Mouse (Mus musculus): ENCODE results near the gene Slc12a3. TPM values are rescaled to one million over a fixed set of nuclear protein-coding genes. Genes with fewer than 3 reads are reported as not detected.

Gene Slc12a3
- polyA plus RNA-seq, 1 experiment from 2014 or later: not detected

DNA sequence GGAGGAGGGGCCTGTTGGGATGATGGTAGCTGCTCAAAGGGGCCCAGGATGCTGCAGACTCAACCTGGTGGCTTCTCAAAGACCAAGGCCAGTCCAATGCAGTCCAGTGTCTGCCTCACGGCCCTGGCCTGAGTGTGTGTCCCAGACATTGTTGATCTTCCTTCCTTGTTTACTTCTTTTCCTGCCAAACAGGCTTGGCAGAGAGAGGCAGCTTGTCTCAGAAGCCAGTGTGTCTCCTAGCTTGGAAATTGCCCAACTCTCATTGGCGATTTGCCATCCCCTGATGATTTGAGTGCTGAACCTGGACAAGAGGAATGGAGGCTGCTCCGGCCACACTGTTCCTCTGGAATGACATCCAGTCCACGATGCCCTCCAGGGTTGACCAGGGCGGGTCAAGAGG lies 29.5 kb downstream of the Slc12a3 start:
- no peaks in the 10 kb centered on the region for H3K4me1 ChIP-seq (replicated peaks; ENCODE audit: control insufficient read depth, insufficient read depth, low read length)
- no peak overlapping the region for H3K27ac ChIP-seq (ENCODE audit: low read depth, low read length)
- 82% methylated on average over 5 of the region's 5 CpGs for WGBS
- H3K9me3 ChIP-seq (ENCODE audit: control insufficient read depth, low read length): no peaks in the 10 kb centered on the region
- H3K36me3 ChIP-seq (ENCODE audit: control insufficient read depth, insufficient read depth, low read length): no peaks in the 10 kb centered on the region
- no peak overlapping the region for H3K4me2 ChIP-seq (ENCODE audit: low read depth, low read length, severe bottlenecking)
- H3K9ac ChIP-seq (ENCODE audit: low read length): no peak overlapping the region
- no peak overlapping the region for H3K4me3 ChIP-seq (ENCODE audit: low read depth, low read length)
- DNase-seq (ENCODE audit: low spot score) (no peak), ATAC-seq (replicated peaks; ENCODE audit: low FRiP score) (no peak)
- H3K27me3 ChIP-seq (ENCODE audit: control insufficient read depth, insufficient read depth, low read length): no peaks in the 10 kb centered on the region

DNA sequence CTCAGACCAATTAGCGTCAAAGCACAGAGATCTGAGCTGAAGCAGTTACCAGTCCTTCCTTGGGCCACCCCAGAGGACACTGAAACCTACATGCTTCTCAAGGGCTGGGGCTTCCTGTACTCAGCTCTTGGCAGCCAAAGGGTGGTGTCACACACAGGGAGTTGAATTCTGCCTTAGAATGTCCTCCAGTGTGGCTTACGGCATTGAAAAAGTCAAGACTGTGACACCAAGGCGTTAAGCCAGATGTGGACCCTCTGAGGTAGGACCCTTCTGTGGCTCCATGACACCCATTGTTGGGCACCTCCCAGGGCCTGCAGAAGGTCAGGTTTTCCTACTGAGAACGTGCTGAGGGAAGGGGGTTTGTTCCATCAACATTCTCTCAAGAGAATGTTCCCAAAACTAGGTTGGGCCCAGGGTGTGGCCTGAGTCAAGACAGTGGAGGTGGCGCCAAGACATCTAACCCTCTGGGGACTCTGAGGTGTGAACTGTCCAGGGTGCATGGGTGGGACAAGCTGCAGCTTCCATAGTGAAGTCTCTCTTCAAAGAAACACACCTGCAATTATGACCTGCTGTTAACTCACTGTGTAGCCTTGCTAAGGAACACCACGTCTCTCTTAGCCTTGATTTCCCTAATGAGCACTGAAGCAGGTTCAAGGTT lies 32.9 kb downstream of the Slc12a3 start:
- H3K27me3 ChIP-seq (ENCODE audit: control insufficient read depth, insufficient read depth, low read length): no peaks in the 10 kb centered on the region
- H3K9ac ChIP-seq (ENCODE audit: low read length): no peak overlapping the region
- H3K4me1 ChIP-seq (replicated peaks; ENCODE audit: control insufficient read depth, insufficient read depth, low read length): no peaks in the 10 kb centered on the region
- no peak overlapping the region for H3K27ac ChIP-seq (ENCODE audit: low read depth, low read length)
- H3K4me2 ChIP-seq (ENCODE audit: low read depth, low read length, severe bottlenecking): no peak overlapping the region
- no peak overlapping the region for H3K4me3 ChIP-seq (ENCODE audit: low read depth, low read length)
- ATAC-seq (replicated peaks; ENCODE audit: low FRiP score) (no peak), DNase-seq (ENCODE audit: low spot score) (no peak)
- H3K36me3 ChIP-seq (ENCODE audit: control insufficient read depth, insufficient read depth, low read length): no peaks in the 10 kb centered on the region
- H3K9me3 ChIP-seq (ENCODE audit: control insufficient read depth, low read length): no peaks in the 10 kb centered on the region
- 82% methylated on average over 6 of the region's 6 CpGs for WGBS

- H3K4me3 ChIP-seq (ENCODE audit: low read depth, low read length): no peak overlapping the region
- ATAC-seq (replicated peaks; ENCODE audit: low FRiP score): no peak
- H3K4me2 ChIP-seq (ENCODE audit: low read depth, low read length, severe bottlenecking): no peak overlapping the region
- H3K9me3 ChIP-seq (ENCODE audit: control insufficient read depth, low read length): no peaks in the 10 kb centered on the region
- no peaks in the 10 kb centered on the region for H3K4me1 ChIP-seq (replicated peaks; ENCODE audit: control insufficient read depth, insufficient read depth, low read length)
- H3K36me3 ChIP-seq (ENCODE audit: control insufficient read depth, insufficient read depth, low read length): no peaks in the 10 kb centered on the region
- no peak overlapping the region for H3K27ac ChIP-seq (ENCODE audit: low read depth, low read length)
- no peak overlapping the region for H3K9ac ChIP-seq (ENCODE audit: low read length)
- WGBS: 83% methylated on average over 7 of the region's 7 CpGs
- H3K27me3 ChIP-seq (ENCODE audit: control insufficient read depth, insufficient read depth, low read length): no peaks in the 10 kb centered on the region
- DNase-seq (ENCODE audit: low spot score): no peak
Measured at GRCm38 (mm10) chr8:94362607-94363239, 33.7 kb downstream of the Slc12a3 start.

DNA sequence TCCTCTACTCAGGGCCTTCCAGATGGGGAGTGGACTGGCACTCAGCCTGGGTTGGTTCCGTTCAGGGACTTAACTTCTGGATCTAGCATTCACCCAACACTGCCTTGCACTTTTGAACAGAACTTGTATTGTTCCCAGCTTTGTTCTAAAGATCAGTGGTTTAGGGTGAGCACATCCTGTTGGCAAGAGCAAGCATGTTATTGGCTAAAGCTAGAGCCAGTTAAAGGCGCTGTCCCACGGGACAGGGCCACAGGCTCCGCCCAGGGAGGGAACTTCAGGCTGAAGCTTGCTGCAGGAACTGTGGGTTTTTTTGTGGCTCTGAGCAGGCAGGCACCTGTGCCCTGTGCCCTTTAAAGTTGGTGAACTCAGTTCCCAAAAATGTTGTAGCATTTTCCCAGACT lies 34.3 kb downstream of the Slc12a3 start:
- 53% methylated on average over 4 of the region's 4 CpGs for WGBS
- H3K27ac ChIP-seq (ENCODE audit: low read depth, low read length): no peak overlapping the region
- ATAC-seq (replicated peaks; ENCODE audit: low FRiP score) (no peak), DNase-seq (ENCODE audit: low spot score) (no peak)
- H3K4me2 ChIP-seq (ENCODE audit: low read depth, low read length, severe bottlenecking): no peak overlapping the region
- no peaks in the 10 kb centered on the region for H3K9me3 ChIP-seq (ENCODE audit: control insufficient read depth, low read length)
- H3K27me3 ChIP-seq (ENCODE audit: control insufficient read depth, insufficient read depth, low read length): no peaks in the 10 kb centered on the region
- no peak overlapping the region for H3K9ac ChIP-seq (ENCODE audit: low read length)
- no peaks in the 10 kb centered on the region for H3K4me1 ChIP-seq (replicated peaks; ENCODE audit: control insufficient read depth, insufficient read depth, low read length)
- H3K36me3 ChIP-seq (ENCODE audit: control insufficient read depth, insufficient read depth, low read length): no peaks in the 10 kb centered on the region
- no peak overlapping the region for H3K4me3 ChIP-seq (ENCODE audit: low read depth, low read length)

- Histone ChIP-seq H3K4me3 (ENCODE audit: low read depth, low read length) (no peak overlapping the region), H3K27me3 (ENCODE audit: control insufficient read depth, insufficient read depth, low read length) (no peaks in the 10 kb centered on the region), H3K36me3 (ENCODE audit: control insufficient read depth, insufficient read depth, low read length) (no peaks in the 10 kb centered on the region), H3K27ac (ENCODE audit: low read depth, low read length) (no peak overlapping the region), H3K9ac (ENCODE audit: low read length) (no peak overlapping the region), H3K9me3 (ENCODE audit: control insufficient read depth, low read length) (no peaks in the 10 kb centered on the region), H3K4me2 (ENCODE audit: low read depth, low read length, severe bottlenecking) (no peak overlapping the region), H3K4me1 (replicated peaks; ENCODE audit: control insufficient read depth, insufficient read depth, low read length) (no peaks in the 10 kb centered on the region)
- no peak for ATAC-seq (replicated peaks; ENCODE audit: low FRiP score)
- no peak for DNase-seq (ENCODE audit: low spot score)
- 93% methylated on average over 2 of the region's 2 CpGs for whole genome bisulfite sequencing
Measured at GRCm38 (mm10) chr8:94363906-94364305, 34.9 kb downstream of the Slc12a3 start.

DNA sequence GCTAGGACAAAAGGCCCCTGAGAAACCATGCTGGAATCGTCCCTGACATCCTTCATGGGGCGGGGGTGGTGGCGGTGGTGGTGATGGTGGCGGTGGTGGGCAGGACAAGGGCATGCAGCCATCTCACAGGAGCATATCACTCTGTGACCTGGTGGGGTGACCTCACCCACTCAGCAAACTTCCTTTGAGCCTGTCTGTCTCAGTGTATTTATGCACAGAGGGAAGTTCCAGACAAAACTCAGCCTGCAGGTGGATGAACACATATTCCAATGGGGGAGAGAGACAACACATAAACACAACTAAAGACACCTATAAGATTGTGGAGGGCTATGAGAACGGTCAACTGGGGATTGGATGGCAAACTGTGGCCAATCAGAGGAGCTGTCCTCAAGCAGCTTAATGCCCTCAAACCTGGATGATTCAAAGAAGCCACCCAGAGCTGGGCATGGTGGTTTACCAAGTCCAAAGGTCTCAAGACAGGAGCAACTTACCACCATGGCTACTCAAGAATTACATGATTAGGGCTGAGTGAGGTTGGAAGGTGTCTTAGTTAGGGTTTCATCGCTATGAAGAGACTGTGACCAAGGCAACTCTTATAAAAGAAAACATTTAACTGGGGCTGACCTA lies 35.8 kb downstream of the Slc12a3 start:
- H3K9ac ChIP-seq (ENCODE audit: low read length): no peak overlapping the region
- WGBS: 89% methylated on average over 6 of the region's 6 CpGs
- no peaks in the 10 kb centered on the region for H3K9me3 ChIP-seq (ENCODE audit: control insufficient read depth, low read length)
- no peaks in the 10 kb centered on the region for H3K4me1 ChIP-seq (replicated peaks; ENCODE audit: control insufficient read depth, insufficient read depth, low read length)
- H3K27me3 ChIP-seq (ENCODE audit: control insufficient read depth, insufficient read depth, low read length): no peaks in the 10 kb centered on the region
- no peak overlapping the region for H3K4me2 ChIP-seq (ENCODE audit: low read depth, low read length, severe bottlenecking)
- ATAC-seq (replicated peaks; ENCODE audit: low FRiP score) (no peak), DNase-seq (ENCODE audit: low spot score) (no peak)
- no peak overlapping the region for H3K4me3 ChIP-seq (ENCODE audit: low read depth, low read length)
- no peaks in the 10 kb centered on the region for H3K36me3 ChIP-seq (ENCODE audit: control insufficient read depth, insufficient read depth, low read length)
- no peak overlapping the region for H3K27ac ChIP-seq (ENCODE audit: low read depth, low read length)

DNA sequence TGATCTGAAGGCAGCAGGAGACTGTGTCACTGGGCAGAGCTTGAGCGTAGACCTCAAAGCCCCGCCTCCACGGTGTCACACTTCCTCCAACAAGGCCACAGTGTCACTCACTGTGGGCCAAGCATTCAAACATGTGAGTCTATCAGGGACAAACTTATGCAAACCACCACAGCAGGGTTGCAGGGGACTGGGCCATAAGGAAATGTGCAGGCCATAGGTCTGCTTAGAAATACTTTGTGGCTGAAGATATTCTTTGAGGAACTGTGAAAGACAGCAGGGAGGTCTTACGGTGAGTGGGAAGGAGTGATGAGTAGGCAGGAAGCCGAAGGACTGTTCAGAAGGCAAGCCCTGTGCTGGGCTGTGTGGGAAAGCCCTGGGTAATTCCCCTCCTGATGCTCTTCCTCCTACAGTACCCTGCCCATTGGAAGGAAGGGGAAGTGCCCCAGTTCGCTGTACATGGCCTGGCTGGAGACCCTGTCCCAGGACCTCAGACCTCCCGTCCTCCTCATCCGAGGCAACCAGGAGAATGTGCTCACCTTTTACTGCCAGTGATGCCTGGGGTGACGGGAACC lies 36.5 kb downstream of the Slc12a3 start:
- 89% methylated on average over 9 of the region's 9 CpGs for WGBS

GRCm38 (mm10) chr8:94370839-94371238 lies 41.8 kb downstream of the Slc12a3 start:
- H3K9me3 ChIP-seq (ENCODE audit: control insufficient read depth, low read length): no peaks in the 10 kb centered on the region
- ATAC-seq (replicated peaks; ENCODE audit: low FRiP score) (no peak), DNase-seq (ENCODE audit: low spot score) (no peak)
- 81% methylated on average over 5 of the region's 5 CpGs for WGBS
- H3K27ac ChIP-seq (ENCODE audit: low read depth, low read length): no peak overlapping the region
- H3K4me1 ChIP-seq (replicated peaks; ENCODE audit: control insufficient read depth, insufficient read depth, low read length): no peaks in the 10 kb centered on the region
- no peaks in the 10 kb centered on the region for H3K36me3 ChIP-seq (ENCODE audit: control insufficient read depth, insufficient read depth, low read length)
- no peak overlapping the region for H3K9ac ChIP-seq (ENCODE audit: low read length)
- no peak overlapping the region for H3K4me2 ChIP-seq (ENCODE audit: low read depth, low read length, severe bottlenecking)
- H3K27me3 ChIP-seq (ENCODE audit: control insufficient read depth, insufficient read depth, low read length): no peaks in the 10 kb centered on the region
- no peak overlapping the region for H3K4me3 ChIP-seq (ENCODE audit: low read depth, low read length)

More for the DNA sequence above, 36.5 kb downstream of the Slc12a3 start:
- no peaks in the 10 kb centered on the region for H3K27me3 ChIP-seq (ENCODE audit: control insufficient read depth, insufficient read depth, low read length)
- H3K4me3 ChIP-seq (ENCODE audit: low read depth, low read length): no peak overlapping the region
- no peak overlapping the region for H3K27ac ChIP-seq (ENCODE audit: low read depth, low read length)
- ATAC-seq (replicated peaks; ENCODE audit: low FRiP score): no peak
- no peaks in the 10 kb centered on the region for H3K4me1 ChIP-seq (replicated peaks; ENCODE audit: control insufficient read depth, insufficient read depth, low read length)
- no peaks in the 10 kb centered on the region for H3K9me3 ChIP-seq (ENCODE audit: control insufficient read depth, low read length)
- no peak overlapping the region for H3K4me2 ChIP-seq (ENCODE audit: low read depth, low read length, severe bottlenecking)
- H3K36me3 ChIP-seq (ENCODE audit: control insufficient read depth, insufficient read depth, low read length): no peaks in the 10 kb centered on the region
- H3K9ac ChIP-seq (ENCODE audit: low read length): no peak overlapping the region
- DNase-seq (ENCODE audit: low spot score): no peak

All from forebrain, embryonic 11.5 days (tissue).